Mouse (Mus musculus) erythroblast, adult 5-6 weeks (primary cell): ENCODE results near the gene Olfr1110. TPM values are rescaled to one million over a fixed set of nuclear protein-coding genes. Genes with fewer than 3 reads are reported as not detected.
"Not testable (repeated sequence)": the region's sequence is repeated elsewhere in the genome, so short reads cannot be mapped to it uniquely, and the experiment has no call there.

Experiments
- ATAC-seq: replicated peaks from 2 replicates; pipeline ENCODE4 v1.8.0; 2016; ENCODE audit warnings: moderate number of reproducible peaks, mild to moderate bottlenecking, moderate TSS enrichment, inconsistent platforms; ENCODE audit not compliant: poor library complexity, low FRiP score, severe bottlenecking
- total RNA-seq, 2 experiments: library from RNA; stranded (forward) in 1 of 2; stranded (reverse) in 1 of 2; fragments of 150-400 nt in 1 of 2; fragments of 200-764, 138-1000 nt in 1 of 2; gene quantifications; 2 replicates each; pipeline versions ENCODE4 v1.2.3 to v1.2.4; 2015 to 2017; ENCODE audit warnings: low replicate concordance in 2 of 2

The Olfr1110 gene
- not detected in 2 replicates for total RNA-seq (2015; ENCODE audit: low replicate concordance)
- 0.17 TPM in 1 of 2 replicates, not detected in the other for total RNA-seq (2017; ENCODE audit: low replicate concordance)

DNA sequence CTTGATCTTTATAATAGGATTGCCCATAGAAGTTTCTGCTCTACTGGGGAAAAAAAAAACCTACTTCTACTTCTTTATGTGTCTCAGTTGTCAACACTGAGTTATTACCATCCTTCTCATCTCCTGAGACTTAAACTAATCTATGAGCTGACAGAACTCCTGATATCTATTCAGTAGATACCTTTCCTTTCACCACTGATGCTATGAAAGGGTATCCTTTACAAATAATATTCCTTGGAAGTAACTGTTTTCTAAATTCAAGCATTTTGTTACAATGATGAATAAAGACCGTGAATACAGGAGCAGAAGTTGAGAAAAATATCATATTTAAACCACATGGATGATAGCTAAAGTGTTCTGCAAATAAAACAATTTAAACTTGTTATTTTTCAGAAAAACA is at the start of gene Olfr1110:
TSS of gene Olfr1110 (minus strand) at position 101 of the 400 bp plus-strand sequence.
- no peak for ATAC-seq

DNA sequence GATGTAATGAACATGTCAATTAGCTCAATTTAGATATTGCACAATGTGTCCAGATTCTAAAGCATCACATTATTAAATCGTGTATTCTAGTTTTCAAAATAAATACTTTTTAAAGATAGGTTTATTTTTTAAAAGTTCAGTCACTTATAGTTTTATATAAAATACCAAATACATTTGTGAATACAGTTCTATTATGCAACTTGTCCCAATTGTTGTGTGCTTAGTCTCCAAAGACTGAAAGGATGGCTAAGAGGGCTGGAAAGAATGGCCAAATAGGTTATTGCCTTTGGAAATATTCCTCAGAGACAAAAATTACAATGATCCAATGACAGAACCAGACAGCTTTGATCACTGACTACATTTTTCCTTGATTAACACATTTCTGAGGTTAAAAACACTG is 47.4 kb upstream of the Olfr1110 start, which contains the start of gene Olfr1112:
TSS of gene Olfr1112 (plus strand) at position 301 of the 400 bp plus-strand sequence.
- ATAC-seq = no peak

DNA sequence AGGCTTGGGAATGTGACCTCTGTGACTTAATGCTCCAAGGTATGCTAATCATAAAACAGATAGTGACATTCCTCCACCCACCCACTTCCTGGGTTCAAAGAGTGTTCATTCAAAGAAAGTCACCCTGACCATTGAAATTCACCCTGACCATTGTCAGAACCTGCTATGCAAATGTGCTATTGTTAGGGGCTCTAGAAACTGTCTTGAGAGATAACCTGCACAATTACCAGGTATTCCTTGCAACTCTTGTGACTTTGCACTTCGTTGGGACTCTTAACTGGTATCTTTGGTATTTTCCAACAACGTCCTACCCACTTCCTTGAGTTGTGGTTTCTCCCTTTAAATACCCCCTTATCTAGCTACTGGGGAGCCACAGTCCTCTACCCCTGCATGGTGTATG is 27.6 kb upstream of the Olfr1110 start:
- not testable (repeated sequence) for ATAC-seq

DNA sequence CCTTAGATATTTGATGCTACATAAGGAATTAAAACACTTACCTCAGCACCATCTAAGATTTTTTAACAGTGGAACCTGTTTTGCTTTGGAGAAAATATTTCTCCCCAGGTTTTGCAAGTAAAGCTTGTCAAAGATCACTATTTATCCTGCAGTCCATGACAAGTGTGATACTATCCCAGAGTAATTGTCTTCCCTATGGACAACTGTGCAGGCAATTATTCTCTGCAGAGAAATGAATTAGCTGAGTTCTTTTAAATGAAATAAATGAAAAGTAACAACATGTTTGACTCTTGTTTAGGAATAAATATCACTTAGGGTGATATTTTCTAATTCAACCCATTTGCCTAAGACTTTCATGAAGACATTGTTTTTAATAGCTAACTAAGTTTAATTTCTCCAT is 12.4 kb upstream of the Olfr1110 start, which contains the start of gene Olfr1111:
TSS of gene Olfr1111 (minus strand) at position 101 of the 400 bp plus-strand sequence.
- no peak for ATAC-seq

DNA sequence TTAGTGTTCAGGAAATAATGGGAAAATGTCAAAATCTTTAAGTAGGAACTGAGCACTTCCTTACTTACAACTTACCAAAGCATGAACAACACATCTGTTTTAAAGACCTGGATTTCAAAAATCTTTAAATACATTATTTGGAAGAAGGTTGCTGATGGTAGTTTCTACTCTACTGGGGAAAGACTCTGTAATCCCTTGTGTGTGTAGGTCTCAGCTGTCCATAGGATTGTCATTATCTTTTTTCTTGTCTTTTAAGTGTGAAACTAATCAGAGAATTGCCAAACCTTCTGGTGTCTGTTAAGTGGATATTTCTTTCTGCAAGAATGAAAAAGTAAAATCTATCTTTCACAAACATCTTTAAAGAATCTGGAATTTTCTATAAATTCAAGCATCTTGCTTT is 25.6 kb downstream of the Olfr1110 start, which contains the start of gene Olfr259:
TSS of gene Olfr259 (minus strand) at position 101 of the 400 bp plus-strand sequence.
- no peak for ATAC-seq

DNA sequence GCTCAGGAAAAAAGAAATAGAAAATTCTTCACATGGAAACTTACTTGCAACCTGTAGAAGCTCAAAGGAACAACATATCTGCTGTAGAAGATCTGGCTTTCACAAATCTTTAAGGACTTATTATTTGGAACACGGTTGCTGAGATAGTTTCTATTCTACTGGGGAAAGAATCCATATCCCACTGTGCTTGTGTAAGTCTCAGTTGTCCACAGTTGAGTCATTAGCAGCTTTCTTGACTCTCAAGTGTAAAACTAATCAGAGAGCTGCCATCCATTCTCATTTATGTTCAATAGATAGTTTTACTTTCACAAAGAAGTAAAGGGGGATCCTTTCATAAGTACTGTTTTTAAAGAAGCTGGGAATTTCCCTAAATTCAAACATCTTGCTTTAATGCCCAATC is 44.2 kb downstream of the Olfr1110 start, which contains the start of gene Olfr1109:
TSS of gene Olfr1109 (minus strand) at position 101 of the 400 bp plus-strand sequence.
- ATAC-seq = no peak

Other genes starting within 250 kb of the Olfr1110 start
- gene Olfr1097, start 248.1 kb downstream of the Olfr1110 start, total RNA-seq (2015; ENCODE audit: low replicate concordance) = not detected in 2 replicates
- gene Olfr1097, start 248.1 kb downstream of the Olfr1110 start, total RNA-seq (2017; ENCODE audit: low replicate concordance) = not detected in 2 replicates
- gene Olfr1098, start 215.8 kb downstream of the Olfr1110 start, total RNA-seq (2015; ENCODE audit: low replicate concordance) = not detected in 2 replicates
- gene Olfr1098, start 215.8 kb downstream of the Olfr1110 start, total RNA-seq (2017; ENCODE audit: low replicate concordance) = not detected in 2 replicates
- not detected in 2 replicates for gene Olfr1099, start 179.6 kb downstream of the Olfr1110 start, total RNA-seq (2015; ENCODE audit: low replicate concordance)
- not detected in 2 replicates for gene Olfr1099, start 179.6 kb downstream of the Olfr1110 start, total RNA-seq (2017; ENCODE audit: low replicate concordance)
- not detected in 2 replicates for gene Olfr1100, start 160.3 kb downstream of the Olfr1110 start, total RNA-seq (2015; ENCODE audit: low replicate concordance)
- gene Olfr1100, start 160.3 kb downstream of the Olfr1110 start, total RNA-seq (2017; ENCODE audit: low replicate concordance) = not detected in 2 replicates
- gene Olfr1101, start 149.1 kb downstream of the Olfr1110 start, total RNA-seq (2015; ENCODE audit: low replicate concordance) = not detected in 2 replicates
- gene Olfr1101, start 149.1 kb downstream of the Olfr1110 start, total RNA-seq (2017; ENCODE audit: low replicate concordance) = not detected in 2 replicates
- gene Olfr1102, start 141.9 kb downstream of the Olfr1110 start, total RNA-seq (2015; ENCODE audit: low replicate concordance) = not detected in 2 replicates
- gene Olfr1102, start 141.9 kb downstream of the Olfr1110 start, total RNA-seq (2017; ENCODE audit: low replicate concordance) = not detected in 2 replicates
- not detected in 2 replicates for gene Olfr1104, start 113.2 kb downstream of the Olfr1110 start, total RNA-seq (2015; ENCODE audit: low replicate concordance)
- gene Olfr1104, start 113.2 kb downstream of the Olfr1110 start, total RNA-seq (2017; ENCODE audit: low replicate concordance) = not detected in 2 replicates
- not detected in 2 replicates for gene Olfr1105, start 103.8 kb downstream of the Olfr1110 start, total RNA-seq (2015; ENCODE audit: low replicate concordance)
- not detected in 2 replicates for gene Olfr1105, start 103.8 kb downstream of the Olfr1110 start, total RNA-seq (2017; ENCODE audit: low replicate concordance)
- gene Olfr1106, start 88.0 kb downstream of the Olfr1110 start, total RNA-seq (2015; ENCODE audit: low replicate concordance) = not detected in 2 replicates
- 0.26 TPM in 1 of 2 replicates, not detected in the other for gene Olfr1106, start 88.0 kb downstream of the Olfr1110 start, total RNA-seq (2017; ENCODE audit: low replicate concordance)
- not detected in 2 replicates for gene Olfr1107, start 64.5 kb downstream of the Olfr1110 start, total RNA-seq (2015; ENCODE audit: low replicate concordance)
- not detected in 2 replicates for gene Olfr1107, start 64.5 kb downstream of the Olfr1110 start, total RNA-seq (2017; ENCODE audit: low replicate concordance)
- gene Olfr1109, start 44.3 kb downstream of the Olfr1110 start, total RNA-seq (2015; ENCODE audit: low replicate concordance) = not detected in 2 replicates
- not detected in 2 replicates for gene Olfr1109, start 44.3 kb downstream of the Olfr1110 start, total RNA-seq (2017; ENCODE audit: low replicate concordance)
- gene Olfr259, start 25.7 kb downstream of the Olfr1110 start, total RNA-seq (2015; ENCODE audit: low replicate concordance) = not detected in 2 replicates
- not detected in 2 replicates for gene Olfr259, start 25.7 kb downstream of the Olfr1110 start, total RNA-seq (2017; ENCODE audit: low replicate concordance)
- not detected in 2 replicates for gene Olfr1111, start 12.3 kb upstream of the Olfr1110 start, total RNA-seq (2015; ENCODE audit: low replicate concordance)
- not detected in 2 replicates for gene Olfr1111, start 12.3 kb upstream of the Olfr1110 start, total RNA-seq (2017; ENCODE audit: low replicate concordance)
- not detected in 2 replicates for gene Olfr1112, start 47.5 kb upstream of the Olfr1110 start, total RNA-seq (2015; ENCODE audit: low replicate concordance)
- gene Olfr1112, start 47.5 kb upstream of the Olfr1110 start, total RNA-seq (2017; ENCODE audit: low replicate concordance) = not detected in 2 replicates
- gene Olfr1113, start 68.7 kb upstream of the Olfr1110 start, total RNA-seq (2015; ENCODE audit: low replicate concordance) = not detected in 2 replicates
- gene Olfr1113, start 68.7 kb upstream of the Olfr1110 start, total RNA-seq (2017; ENCODE audit: low replicate concordance) = not detected in 2 replicates
- gene Olfr1115, start 107.7 kb upstream of the Olfr1110 start, total RNA-seq (2015; ENCODE audit: low replicate concordance) = not detected in 2 replicates
- gene Olfr1115, start 107.7 kb upstream of the Olfr1110 start, total RNA-seq (2017; ENCODE audit: low replicate concordance) = 0.70 TPM in 1 of 2 replicates, not detected in the other
- gene Olfr1116, start 127.2 kb upstream of the Olfr1110 start, total RNA-seq (2015; ENCODE audit: low replicate concordance) = not detected in 2 replicates
- gene Olfr1116, start 127.2 kb upstream of the Olfr1110 start, total RNA-seq (2017; ENCODE audit: low replicate concordance) = under 0.01 TPM in 1 of 2 replicates, not detected in the other
- not detected in 2 replicates for gene Olfr1118, start 167.3 kb upstream of the Olfr1110 start, total RNA-seq (2015; ENCODE audit: low replicate concordance)
- gene Olfr1118, start 167.3 kb upstream of the Olfr1110 start, total RNA-seq (2017; ENCODE audit: low replicate concordance) = not detected in 2 replicates
- not detected in 2 replicates for gene Olfr1120, start 214.5 kb upstream of the Olfr1110 start, total RNA-seq (2015; ENCODE audit: low replicate concordance)
- gene Olfr1120, start 214.5 kb upstream of the Olfr1110 start, total RNA-seq (2017; ENCODE audit: low replicate concordance) = not detected in 2 replicates
- gene Olfr1121, start 229.6 kb upstream of the Olfr1110 start, total RNA-seq (2015; ENCODE audit: low replicate concordance) = not detected in 2 replicates
- not detected in 2 replicates for gene Olfr1121, start 229.6 kb upstream of the Olfr1110 start, total RNA-seq (2017; ENCODE audit: low replicate concordance)
- gene Olfr1122, start 245.5 kb upstream of the Olfr1110 start, total RNA-seq (2015; ENCODE audit: low replicate concordance) = not detected in 2 replicates
- gene Olfr1122, start 245.5 kb upstream of the Olfr1110 start, total RNA-seq (2017; ENCODE audit: low replicate concordance) = 0.09 TPM in 1 of 2 replicates, not detected in the other